Mouse (Mus musculus) common myeloid progenitor, adult 5-6 weeks (primary cell): ENCODE results near the gene Exoc7. TPM values are rescaled to one million over a fixed set of nuclear protein-coding genes. Genes with fewer than 3 reads are reported as not detected.
A peak's percentile ranks its signal among the peaks of the same experiment; 100 is the strongest.

Experiments used
- ATAC-seq: replicated peaks from 2 replicates; pipeline ENCODE4 v1.8.0; 2016; ENCODE audit warnings: low read depth, mild to moderate bottlenecking, moderate TSS enrichment, inconsistent platforms; ENCODE audit not compliant: poor library complexity, severe bottlenecking
- total RNA-seq: library from RNA; stranded (forward); fragments of 200-1000, 187-1606 nt; gene quantifications from 2 replicates; pipeline ENCODE4 v1.2.3, GENCODE M21; 2017

Exoc7 gene
- 19.5 and 34.3 TPM in 2 replicates for total RNA-seq

- ATAC-seq, result no peak
These were observed at the start of gene Exoc7 for GRCm38 (mm10) chr11:116307019-116307725. Gene Exoc7, minus strand, starts transcription at chr11:116307233.

- no peak for ATAC-seq
These were observed 47.5 kb upstream of the Exoc7 start for GRCm38 (mm10) chr11:116354521-116354920.

GRCm38 (mm10) chr11:116353535-116353934 lies 46.5 kb upstream of the Exoc7 start:
- no peak for ATAC-seq

GRCm38 (mm10) chr11:116351294-116351693 lies 44.3 kb upstream of the Exoc7 start:
- ATAC-seq, result no peak

- ATAC-seq, result no peak
These were observed 40.9 kb upstream of the Exoc7 start for GRCm38 (mm10) chr11:116347955-116348354.

- ATAC-seq, result no peak
These were observed 40.0 kb upstream of the Exoc7 start for GRCm38 (mm10) chr11:116347012-116347411.

GRCm38 (mm10) chr11:116342069-116342791 lies 35.2 kb upstream of the Exoc7 start:
- no peak for ATAC-seq

GRCm38 (mm10) chr11:116337531-116337930 lies 30.5 kb upstream of the Exoc7 start:
- ATAC-seq, result no peak

GRCm38 (mm10) chr11:116337000-116337399 lies 30.0 kb upstream of the Exoc7 start:
- ATAC-seq, result no peak

- ATAC-seq, result no peak
These were observed 29.4 kb upstream of the Exoc7 start for GRCm38 (mm10) chr11:116336393-116336792.

GRCm38 (mm10) chr11:116335244-116336036 lies 28.4 kb upstream of the Exoc7 start, which contains the start of gene Foxj1:
Gene Foxj1, minus strand, starts transcription at chr11:116335399.
- ATAC-seq, result peak; percentile 83

- ATAC-seq, result no peak
These were observed 27.4 kb upstream of the Exoc7 start for GRCm38 (mm10) chr11:116334417-116334782.

GRCm38 (mm10) chr11:116333526-116334416 lies 26.7 kb upstream of the Exoc7 start:
- no peak for ATAC-seq

GRCm38 (mm10) chr11:116332983-116333270 lies 25.9 kb upstream of the Exoc7 start:
- no peak for ATAC-seq

- ATAC-seq, result no peak
These were observed 25.4 kb upstream of the Exoc7 start for GRCm38 (mm10) chr11:116332232-116332982.

- ATAC-seq, result no peak
These were observed 23.1 kb upstream of the Exoc7 start for GRCm38 (mm10) chr11:116330211-116330518.

GRCm38 (mm10) chr11:116329314-116330210 lies 22.5 kb upstream of the Exoc7 start:
- no peak for ATAC-seq

- ATAC-seq, result no peak
These were observed 20.1 kb upstream of the Exoc7 start for GRCm38 (mm10) chr11:116326963-116327603.
